Mouse (Mus musculus) heart, embryonic 14.5 days (tissue): ENCODE results near the gene Hist1h2ae. TPM values are rescaled to one million over a fixed set of nuclear protein-coding genes. Genes with fewer than 3 reads are reported as not detected.

Experiments used
- ATAC-seq: fragments of 200-750 bp; cut with Nextera tagmentation; 2 replicates; pipeline ENCODE4 v1.8.0; 2017; ENCODE audit warnings: low read depth, moderate TSS enrichment; ENCODE audit not compliant: insufficient number of reproducible peaks, insufficient read depth, low FRiP score
- H3K27ac ChIP-seq, 2 experiments: fragments of 200-500 bp in 1 of 2; fragments of 300-500 bp in 1 of 2; sonication (generic) in 1 of 2; replicated peaks in 1 of 2; 2 replicates each; pipeline ENCODE4 v1.5.1; 2012 to 2014; ENCODE audit warnings: low read depth in 2 of 2, low read length in 2 of 2, control low read depth in 1 of 2, mild to moderate bottlenecking in 1 of 2, mixed read lengths in 1 of 2; ENCODE audit not compliant: control insufficient read depth in 1 of 2, insufficient read depth in 1 of 2
- H3K27me3 ChIP-seq: fragments of 300-500 bp; sonication (generic); 2 replicates; pipeline ENCODE4 v1.6.1; 2014; ENCODE audit warnings: mild to moderate bottlenecking, low read length, control low read depth; ENCODE audit not compliant: control insufficient read depth, insufficient read depth
- H3K36me3 ChIP-seq: fragments of 300-500 bp; sonication (generic); 2 replicates; pipeline ENCODE4 v1.6.1; 2014; ENCODE audit warnings: mild to moderate bottlenecking, control low read depth, low read length, mixed read lengths; ENCODE audit not compliant: control insufficient read depth, insufficient read depth
- H3K4me1 ChIP-seq, 2 experiments: fragments of 200-500 bp in 1 of 2; fragments of 300-500 bp in 1 of 2; sonication (generic) in 1 of 2; 2 replicates each; pipeline ENCODE4 v1.6.1; 2012 to 2014; ENCODE audit warnings: low read length in 2 of 2, control low read depth in 1 of 2, mixed read lengths in 1 of 2; ENCODE audit not compliant: control insufficient read depth in 2 of 2, insufficient read depth in 2 of 2
- H3K4me2 ChIP-seq: fragments of 300-500 bp; sonication (generic); 2 replicates; pipeline ENCODE4 v1.6.1; 2014; ENCODE audit warnings: mild to moderate bottlenecking, low read length
- H3K4me3 ChIP-seq, 2 experiments: fragments of 200-500 bp in 1 of 2; fragments of 300-500 bp in 1 of 2; sonication (generic) in 1 of 2; 2 replicates each; pipeline ENCODE4 v1.5.1; 2012 to 2014; ENCODE audit warnings: low read length in 2 of 2, mild to moderate bottlenecking in 2 of 2, control low read depth in 1 of 2, low read depth in 1 of 2, moderate library complexity in 1 of 2; ENCODE audit not compliant: control insufficient read depth in 1 of 2, insufficient read depth in 1 of 2
- H3K9ac ChIP-seq: fragments of 300-500 bp; sonication (generic); 2 replicates; pipeline ENCODE4 v1.6.1; 2014; ENCODE audit warnings: mild to moderate bottlenecking, low read length
- H3K9me3 ChIP-seq: fragments of 300-500 bp; sonication (generic); 2 replicates; pipeline ENCODE4 v1.6.1; 2016; ENCODE audit warnings: low read length, control low read depth; ENCODE audit not compliant: control insufficient read depth
- WGBS: fragments of 180-500 bp; shearing (Covaris S2); extraction: QIAGEN DNeasy Blood & Tissue Kit; methylation state at CpG from one replicate; pipeline ENCODE4 v1.1.7; 2014; 5-methylcytosine and 5-hydroxymethylcytosine counted together
- microRNA-seq: library from miRNA; unstranded; fragments of <30 nt; microRNA quantifications from one replicate; pipeline ENCODE4, GENCODE M21; 2016
- polyA plus RNA-seq: library from polyadenylated mRNA; unstranded; fragments of >200 nt; fragmentation: Nextera tagmentation; extraction: Ambion mirVana; gene quantifications from 2 replicates; pipeline ENCODE4 v1.2.1, GENCODE M21; 2014

The Hist1h2ae gene
- polyA plus RNA-seq, 1 experiment from 2014 or later, result 49.1 TPM

DNA sequence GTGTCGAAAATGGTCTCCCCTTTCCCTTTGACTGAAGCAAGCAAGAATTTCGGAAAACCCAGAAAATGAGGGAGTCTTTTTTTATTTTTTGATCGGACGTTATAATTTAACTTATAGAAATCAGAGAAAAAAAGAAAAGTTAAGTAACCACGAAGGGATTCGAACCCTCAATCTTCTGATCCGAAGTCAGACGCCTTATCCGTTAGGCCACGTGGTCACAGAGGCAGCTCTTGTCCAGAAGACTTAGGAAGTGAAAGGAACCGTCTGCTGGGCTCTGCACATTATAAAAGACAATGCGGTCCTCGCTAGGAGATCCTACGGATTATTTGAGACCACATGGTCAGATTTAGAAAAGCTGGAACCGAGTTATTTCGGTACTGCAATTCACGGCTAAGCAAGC lies 44.7 kb downstream of the Hist1h2ae start:
- no peaks in the 10 kb centered on the region for H3K27me3 ChIP-seq
- peak overlapping the region in 1 of 2 experiments; percentile 47; a peak in 1 of 4 replicates for H3K27ac ChIP-seq
- WGBS, result under 1% methylated on average over 17 of the region's 17 CpGs

GRCm38 (mm10) chr13:23525901-23526300 lies 45.1 kb downstream of the Hist1h2ae start:
- H3K4me1 ChIP-seq, result peaks cover 3 to 12% of the 10 kb centered on the region in 2 experiments
- H3K4me3 ChIP-seq, result peak overlapping the region; percentile 27 to 45; a peak in 3 of 4 replicates
- peak overlapping the region; percentile 71 for H3K4me2 ChIP-seq
- no peaks in the 10 kb centered on the region for H3K36me3 ChIP-seq
- no peaks in the 10 kb centered on the region for H3K27me3 ChIP-seq
- H3K9me3 ChIP-seq, result no peaks in the 10 kb centered on the region
- peak overlapping the region; percentile 72 for H3K9ac ChIP-seq
- no peak for ATAC-seq
- 3% methylated on average over 10 of the region's 10 CpGs for WGBS
- H3K27ac ChIP-seq, result no peak overlapping the region

More for the DNA sequence above, 44.7 kb downstream of the Hist1h2ae start:
- H3K36me3 ChIP-seq, result no peaks in the 10 kb centered on the region
- no peaks in the 10 kb centered on the region for H3K9me3 ChIP-seq
- ATAC-seq, result no peak
- H3K4me2 ChIP-seq, result peak overlapping the region; percentile 71
- peak overlapping the region; percentile 30 to 45; a peak in 3 of 4 replicates for H3K4me3 ChIP-seq
- peaks cover 3 to 12% of the 10 kb centered on the region in 2 experiments for H3K4me1 ChIP-seq
- H3K9ac ChIP-seq, result peak overlapping the region; percentile 72

- 0 out of 2 replicates have a peak overlapping the region, but pooled peaks have one; percentile 25 for H3K9ac ChIP-seq
- H3K27ac ChIP-seq, result no peak overlapping the region
- ATAC-seq, result no peak
- H3K9me3 ChIP-seq, result no peaks in the 10 kb centered on the region
- H3K4me1 ChIP-seq, result peaks cover 3 to 12% of the 10 kb centered on the region in 2 experiments
- no peaks in the 10 kb centered on the region for H3K27me3 ChIP-seq
- peak overlapping the region; percentile 28; the same call in 1 of the 2 replicates for H3K4me2 ChIP-seq
- H3K4me3 ChIP-seq, result no peak overlapping the region
- WGBS, result 9% methylated on average over 5 of the region's 5 CpGs
- H3K36me3 ChIP-seq, result no peaks in the 10 kb centered on the region
Observed at GRCm38 (mm10) chr13:23524654-23525053, 46.4 kb downstream of the Hist1h2ae start.

- WGBS, result 49% methylated on average over 5 of the region's 5 CpGs
Observed at GRCm38 (mm10) chr13:23523976-23524375, 47.0 kb downstream of the Hist1h2ae start.

DNA sequence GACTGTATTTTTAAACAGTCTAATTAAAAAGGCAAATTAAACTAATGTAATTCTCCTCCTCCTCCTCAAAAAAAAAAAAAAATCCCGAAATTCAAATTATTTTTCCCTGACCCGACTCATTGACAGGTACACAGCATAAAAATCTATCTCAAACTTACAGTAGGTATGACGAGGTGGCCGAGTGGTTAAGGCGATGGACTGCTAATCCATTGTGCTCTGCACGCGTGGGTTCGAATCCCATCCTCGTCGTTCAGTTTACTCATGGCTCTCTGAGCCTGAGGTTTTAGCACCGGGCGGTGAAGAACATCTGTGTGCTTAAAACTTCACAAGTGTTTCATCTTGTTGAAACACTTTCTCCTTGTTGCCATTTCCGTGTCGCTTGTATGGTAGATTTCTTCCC lies 49.3 kb downstream of the Hist1h2ae start:
- WGBS, result under 1% methylated on average over 14 of the region's 14 CpGs
- Histone ChIP-seq H3K36me3 (no peaks in the 10 kb centered on the region), H3K9me3 (no peaks in the 10 kb centered on the region), H3K4me2 (peak overlapping the region; percentile 51), H3K4me1 (peaks cover 0 to 6% of the 10 kb centered on the region in 2 experiments; a peak in 2 of 4 replicates), H3K4me3 (0 out of 4 replicates have a peak overlapping the region, but pooled peaks of 1 of the 2 experiments have one; percentile 14), H3K9ac (no peak overlapping the region), H3K27me3 (no peaks in the 10 kb centered on the region), H3K27ac (no peak overlapping the region)
- ATAC-seq, result no peak

More at GRCm38 (mm10) chr13:23523976-23524375, 47.0 kb downstream of the Hist1h2ae start:
- Histone ChIP-seq H3K27me3 (no peaks in the 10 kb centered on the region), H3K36me3 (no peaks in the 10 kb centered on the region), H3K9ac (no peak overlapping the region), H3K9me3 (no peaks in the 10 kb centered on the region), H3K4me1 (peaks cover under 1 to 9% of the 10 kb centered on the region in 2 experiments), H3K4me2 (no peak overlapping the region), H3K4me3 (no peak overlapping the region), H3K27ac (no peak overlapping the region)
- ATAC-seq, result no peak

Small RNA genes lying within 50 kb of the gene (microRNA-seq; reads per million reads assigned to microRNA genes)
- not detected for gene Gm44297
- not detected for gene Gm44359
- not detected for gene Gm44394

Other genes with a start within 250 kb of the Hist1h2ae start
- gene Zfp322a, start 202.0 kb downstream of the Hist1h2ae start, polyA plus RNA-seq, result 39.5 and 41.0 TPM in 2 replicates
- gene Abt1, start 147.4 kb downstream of the Hist1h2ae start, polyA plus RNA-seq, result 8.3 and 9.1 TPM in 2 replicates
- 1.7 and 1.9 TPM in 2 replicates for gene Btn1a1, start 105.3 kb downstream of the Hist1h2ae start, polyA plus RNA-seq
- 0.40 and 0.43 TPM in 2 replicates for gene Btn2a2, start 82.4 kb downstream of the Hist1h2ae start, polyA plus RNA-seq
- gene Hist1h4h, start 40.2 kb downstream of the Hist1h2ae start, polyA plus RNA-seq, result 7.5 and 8.5 TPM in 2 replicates
- 3.8 and 5.4 TPM in 2 replicates for gene Hist1h2af, start 37.3 kb downstream of the Hist1h2ae start, polyA plus RNA-seq
- 3.0 and 4.3 TPM in 2 replicates for gene Hist1h3g, start 35.8 kb downstream of the Hist1h2ae start, polyA plus RNA-seq
- gene Hist1h2bh, start 27.8 kb downstream of the Hist1h2ae start, polyA plus RNA-seq, result 0.65 and 0.66 TPM in 2 replicates
- 0.65 and 0.72 TPM in 2 replicates for gene Hist1h3f, start 27.2 kb downstream of the Hist1h2ae start, polyA plus RNA-seq
- gene Hist1h4f, start 19.6 kb downstream of the Hist1h2ae start, polyA plus RNA-seq, result not detected in 2 replicates
- gene Hist1h1d, start 18.0 kb downstream of the Hist1h2ae start, polyA plus RNA-seq, result 0.24 and 0.41 TPM in 2 replicates
- gene Hist1h3e, start 8.9 kb downstream of the Hist1h2ae start, polyA plus RNA-seq, result 2.0 TPM in 2 replicates
- 3.7 and 6.2 TPM in 2 replicates for gene Hist1h2bg, start 176 bp upstream of the Hist1h2ae start, polyA plus RNA-seq
- gene Hist1h2bf, start 3.0 kb upstream of the Hist1h2ae start, polyA plus RNA-seq, result 0.61 and 3.7 TPM in 2 replicates
- gene Hist1h2ad, start 3.2 kb upstream of the Hist1h2ae start, polyA plus RNA-seq, result 0.44 and 0.53 TPM in 2 replicates
- gene Hist1h3d, start 4.5 kb upstream of the Hist1h2ae start, polyA plus RNA-seq, result 2.2 and 3.7 TPM in 2 replicates
- gene Hist1h4d, start 10.4 kb upstream of the Hist1h2ae start, polyA plus RNA-seq, result 38.6 and 49.0 TPM in 2 replicates
- 1.3 and 1.8 TPM in 2 replicates for gene Hist1h2be, start 49.9 kb upstream of the Hist1h2ae start, polyA plus RNA-seq
- 8.7 and 10.0 TPM in 2 replicates for gene Hist1h1e, start 51.3 kb upstream of the Hist1h2ae start, polyA plus RNA-seq
- gene Hist1h2ac, start 112.7 kb upstream of the Hist1h2ae start, polyA plus RNA-seq, result 0.46 and 0.65 TPM in 2 replicates
- 51.9 and 57.5 TPM in 2 replicates for gene Hist1h2bc, start 113.0 kb upstream of the Hist1h2ae start, polyA plus RNA-seq
- gene Hist1h1t, start 124.6 kb upstream of the Hist1h2ae start, polyA plus RNA-seq, result 0.30 TPM in 1 of 2 replicates, not detected in the other
- 2.2 and 3.2 TPM in 2 replicates for gene Hist1h4c, start 127.2 kb upstream of the Hist1h2ae start, polyA plus RNA-seq
- gene Hfe, start 139.6 kb upstream of the Hist1h2ae start, polyA plus RNA-seq, result 13.0 and 15.1 TPM in 2 replicates
- gene Hist1h1c, start 167.6 kb upstream of the Hist1h2ae start, polyA plus RNA-seq, result 36.9 and 43.9 TPM in 2 replicates
- 2.5 and 2.7 TPM in 2 replicates for gene Hist1h3c, start 174.4 kb upstream of the Hist1h2ae start, polyA plus RNA-seq
- gene Hist1h2bb, start 175.5 kb upstream of the Hist1h2ae start, polyA plus RNA-seq, result 1.7 and 2.3 TPM in 2 replicates
- 14.5 and 14.6 TPM in 2 replicates for gene Hist1h2ab, start 179.9 kb upstream of the Hist1h2ae start, polyA plus RNA-seq
- gene Hist1h3b, start 181.0 kb upstream of the Hist1h2ae start, polyA plus RNA-seq, result 4.6 and 6.7 TPM in 2 replicates
- gene Hist1h4b, start 185.8 kb upstream of the Hist1h2ae start, polyA plus RNA-seq, result 0.63 TPM in 1 of 2 replicates, not detected in the other
- gene Hist1h4a, start 190.0 kb upstream of the Hist1h2ae start, polyA plus RNA-seq, result 1.1 TPM in 1 of 2 replicates, not detected in the other
- gene Hist1h3a, start 191.2 kb upstream of the Hist1h2ae start, polyA plus RNA-seq, result 2.6 and 3.0 TPM in 2 replicates
- 1.6 and 2.7 TPM in 2 replicates for gene Hist1h1a, start 192.4 kb upstream of the Hist1h2ae start, polyA plus RNA-seq
- not detected in 2 replicates for gene Trim38, start 198.7 kb upstream of the Hist1h2ae start, polyA plus RNA-seq
- not detected in 2 replicates for gene Slc17a2, start 235.8 kb upstream of the Hist1h2ae start, polyA plus RNA-seq